Mouse (Mus musculus) MEL (cell line): ENCODE data around the gene Mthfd1l. TPM values are rescaled to one million over a fixed set of nuclear protein-coding genes. Genes with fewer than 3 reads are reported as not detected.

Source experiments
- DNase-seq: peaks from one replicate; pipeline ENCODE4 v3.0.0; 2011; ENCODE audit warnings: low read depth, low spot score
- H3K27ac ChIP-seq: 2 replicates; pipeline ENCODE4 v1.5.1; 2012; ENCODE audit warnings: low read depth, mild to moderate bottlenecking, control low read depth, low read length, moderate library complexity; ENCODE audit not compliant: control insufficient read depth
- H3K27me3 ChIP-seq, 2 experiments: fragments of 150-350 bp in 1 of 2; sonication (generic) in 1 of 2; 2 replicates each; pipeline ENCODE4 v1.6.1; 2012; ENCODE audit warnings: low read length in 2 of 2, mild to moderate bottlenecking in 2 of 2, improper control_type of control experiment in 1 of 2, moderate library complexity in 1 of 2; ENCODE audit not compliant: insufficient read depth in 2 of 2, control insufficient read depth in 1 of 2
- H3K36me3 ChIP-seq, 2 experiments: 2 replicates each; pipeline ENCODE4 v1.6.1; 2012 to 2014; ENCODE audit warnings: low read length in 2 of 2, improper control_type of control experiment in 1 of 2, inconsistent platforms in 1 of 2, mild to moderate bottlenecking in 1 of 2; ENCODE audit not compliant: insufficient read depth in 2 of 2, control insufficient read depth in 1 of 2
- H3K4me1 ChIP-seq, 2 experiments: fragments of 150-350 bp in 1 of 2; sonication (generic) in 1 of 2; 2 replicates each; pipeline ENCODE4 v1.6.1; 2012; ENCODE audit warnings: low read length in 2 of 2, improper control_type of control experiment in 1 of 2, mild to moderate bottlenecking in 1 of 2; ENCODE audit not compliant: insufficient read depth in 2 of 2, control insufficient read depth in 1 of 2
- H3K4me3 ChIP-seq, 2 experiments: fragments of 150-350 bp in 1 of 2; sonication (generic) in 1 of 2; 2 replicates each; pipeline ENCODE4 v1.5.1; 2012; ENCODE audit warnings: low read depth in 2 of 2, low read length in 2 of 2, mild to moderate bottlenecking in 2 of 2, moderate library complexity in 2 of 2, control low read depth in 1 of 2, improper control_type of control experiment in 1 of 2; ENCODE audit not compliant: control insufficient read depth in 1 of 2, insufficient read depth in 1 of 2
- H3K79me2 ChIP-seq: 2 replicates; pipeline ENCODE4 v1.6.1; 2012; ENCODE audit warnings: mild to moderate bottlenecking, low read length, moderate library complexity; ENCODE audit not compliant: control insufficient read depth, poor library complexity, insufficient read depth
- H3K9ac ChIP-seq: 2 replicates; pipeline ENCODE4 v1.6.1; 2012; ENCODE audit warnings: low read depth, mild to moderate bottlenecking, control low read depth, low read length, moderate library complexity; ENCODE audit not compliant: control insufficient read depth, poor library complexity, severe bottlenecking
- H3K9me3 ChIP-seq: fragments of 150-350 bp; sonication (generic); replicated peaks from 2 replicates; pipeline ENCODE4 v1.6.1; 2012; ENCODE audit warnings: mild to moderate bottlenecking, low read length, improper control_type of control experiment, moderate library complexity; ENCODE audit not compliant: insufficient read depth
- BHLHE40 ChIP-seq: IDR thresholded peaks from 2 replicates; pipeline ENCODE4 v1.6.1; 2012; ENCODE audit warnings: low read depth, mild to moderate bottlenecking, inconsistent platforms, low read length, improper control_type of control experiment, borderline replicate concordance
- CHD2 ChIP-seq: IDR thresholded peaks from 2 replicates; pipeline ENCODE4 v1.6.1; 2011; ENCODE audit warnings: low read length, improper control_type of control experiment
- E2F4 ChIP-seq: IDR thresholded peaks from 2 replicates; pipeline ENCODE4 v1.6.1; 2011; ENCODE audit warnings: low read depth, low read length, improper control_type of control experiment, borderline replicate concordance
- ELF1 ChIP-seq: IDR thresholded peaks from 2 replicates; pipeline ENCODE4 v1.6.1; 2014; ENCODE audit warnings: low read depth, mild to moderate bottlenecking, inconsistent platforms, low read length, improper control_type of control experiment, moderate library complexity
- EP300 ChIP-seq, 2 experiments: IDR thresholded peaks; 2 replicates each; pipeline ENCODE4 v1.6.1; 2011; ENCODE audit warnings: improper control_type of control experiment in 2 of 2, low read length in 2 of 2, low read depth in 1 of 2, mild to moderate bottlenecking in 1 of 2
- ETS1 ChIP-seq: IDR thresholded peaks from 2 replicates; pipeline ENCODE4 v1.6.1; 2012; ENCODE audit warnings: low read depth, mild to moderate bottlenecking, inconsistent platforms, low read length, improper control_type of control experiment, moderate library complexity
- GABPA ChIP-seq: IDR thresholded peaks from 2 replicates; pipeline ENCODE4 v1.6.1; 2012; ENCODE audit warnings: low read depth, mild to moderate bottlenecking, inconsistent platforms, low read length, improper control_type of control experiment, moderate library complexity
- GATA1 ChIP-seq: IDR thresholded peaks from 2 replicates; pipeline ENCODE4 v1.6.1; 2011; ENCODE audit warnings: low read depth, low read length, improper control_type of control experiment
- HCFC1 ChIP-seq: IDR thresholded peaks from 2 replicates; pipeline ENCODE4 v1.6.1; 2012; ENCODE audit warnings: low read depth, mild to moderate bottlenecking, inconsistent platforms, low read length, improper control_type of control experiment, moderate library complexity
- JUND ChIP-seq: IDR thresholded peaks from 2 replicates; pipeline ENCODE4 v1.6.1; 2011; ENCODE audit warnings: low read depth, mild to moderate bottlenecking, improper control_type of control experiment, low read length
- MAFK ChIP-seq: IDR thresholded peaks from 2 replicates; pipeline ENCODE4 v1.6.1; 2011; ENCODE audit warnings: low read depth, mild to moderate bottlenecking, low read length, improper control_type of control experiment, borderline replicate concordance
- MEF2A ChIP-seq: IDR thresholded peaks from 2 replicates; pipeline ENCODE4 v1.6.1; 2014; ENCODE audit warnings: low read depth, mild to moderate bottlenecking, inconsistent platforms, low read length, improper control_type of control experiment; ENCODE audit not compliant: poor library complexity, insufficient replicate concordance, severe bottlenecking; ENCODE audit errors: extremely low read depth
- MXI1 ChIP-seq: IDR thresholded peaks from 2 replicates; pipeline ENCODE4 v1.6.1; 2011; ENCODE audit warnings: mild to moderate bottlenecking, low read depth, low read length, improper control_type of control experiment
- MYB ChIP-seq: IDR thresholded peaks from 2 replicates; pipeline ENCODE4 v1.6.1; 2011; ENCODE audit warnings: mild to moderate bottlenecking, low read depth, low read length, improper control_type of control experiment
- MYC ChIP-seq: IDR thresholded peaks from 2 replicates; pipeline ENCODE4 v1.6.1; 2011; ENCODE audit warnings: low read depth, mild to moderate bottlenecking, low read length, improper control_type of control experiment, moderate library complexity
- NRF1 ChIP-seq: IDR thresholded peaks from 2 replicates; pipeline ENCODE4 v1.6.1; 2014; ENCODE audit warnings: low read depth, mild to moderate bottlenecking, inconsistent platforms, low read length, improper control_type of control experiment, moderate library complexity; ENCODE audit not compliant: poor library complexity, insufficient read depth, severe bottlenecking
- POLR2A ChIP-seq, 2 experiments: IDR thresholded peaks; 2 replicates each; pipeline ENCODE4 v1.6.1; 2011 to 2012; ENCODE audit warnings: low read length in 2 of 2, mild to moderate bottlenecking in 2 of 2, control low read depth in 1 of 2, improper control_type of control experiment in 1 of 2, low read depth in 1 of 2, moderate library complexity in 1 of 2; ENCODE audit not compliant: control insufficient read depth in 1 of 2, insufficient read depth in 1 of 2, poor library complexity in 1 of 2
- POLR2AphosphoS2 ChIP-seq: IDR thresholded peaks from 2 replicates; pipeline ENCODE4 v1.6.1; 2011; ENCODE audit warnings: low read length, improper control_type of control experiment
- POLR2AphosphoS5 ChIP-seq: IDR thresholded peaks from 2 replicates; pipeline ENCODE4 v1.6.1; 2012; ENCODE audit warnings: low read depth, borderline replicate concordance, mild to moderate bottlenecking, inconsistent platforms, low read length, moderate library complexity, mixed read lengths
- RAD21 ChIP-seq: IDR thresholded peaks from 2 replicates; pipeline ENCODE4 v1.6.1; 2011; ENCODE audit warnings: mild to moderate bottlenecking, low read depth, low read length, improper control_type of control experiment
- RCOR1 ChIP-seq: IDR thresholded peaks from 2 replicates; pipeline ENCODE4 v1.6.1; 2012; ENCODE audit warnings: low read depth, mild to moderate bottlenecking, inconsistent platforms, low read length, improper control_type of control experiment
- TAL1 ChIP-seq: IDR thresholded peaks from 2 replicates; pipeline ENCODE4 v1.6.1; 2012; ENCODE audit warnings: mild to moderate bottlenecking, inconsistent platforms, low read length, moderate library complexity, mixed read lengths
- TBP ChIP-seq: IDR thresholded peaks from 2 replicates; pipeline ENCODE4 v1.8.0; 2011; ENCODE audit warnings: low read depth, low read length, improper control_type of control experiment
- TCF12 ChIP-seq: IDR thresholded peaks from 2 replicates; pipeline ENCODE4 v1.6.1; 2014; ENCODE audit warnings: low read depth, mild to moderate bottlenecking, inconsistent platforms, low read length, improper control_type of control experiment, moderate library complexity
- UBTF ChIP-seq: IDR thresholded peaks from 2 replicates; pipeline ENCODE4 v1.6.1; 2012; ENCODE audit warnings: low read depth, mild to moderate bottlenecking, inconsistent platforms, low read length, improper control_type of control experiment, moderate library complexity, borderline replicate concordance; ENCODE audit not compliant: insufficient read depth
- USF2 ChIP-seq, 2 experiments: IDR thresholded peaks; 2 replicates each; pipeline ENCODE4 v1.6.1; 2011 to 2012; ENCODE audit warnings: improper control_type of control experiment in 2 of 2, low read length in 2 of 2, borderline replicate concordance in 1 of 2, inconsistent platforms in 1 of 2, low read depth in 1 of 2, mild to moderate bottlenecking in 1 of 2; ENCODE audit not compliant: insufficient read depth in 1 of 2
- ZC3H11A ChIP-seq: IDR thresholded peaks from 2 replicates; pipeline ENCODE4 v1.6.1; 2012; ENCODE audit warnings: low read depth, mild to moderate bottlenecking, inconsistent platforms, low read length, improper control_type of control experiment
- ZMIZ1 ChIP-seq: IDR thresholded peaks from 2 replicates; pipeline ENCODE4 v1.6.1; 2012; ENCODE audit warnings: low read depth, mild to moderate bottlenecking, inconsistent platforms, low read length, improper control_type of control experiment, moderate library complexity
- ZNF384 ChIP-seq: IDR thresholded peaks from 2 replicates; pipeline ENCODE4 v1.6.1; 2012; ENCODE audit warnings: low read depth, mild to moderate bottlenecking, inconsistent platforms, low read length, improper control_type of control experiment
- polyA plus RNA-seq, 2 experiments: library from polyadenylated mRNA; stranded (reverse) in 1 of 2; unstranded in 1 of 2; fragments of >175 nt in 1 of 2; fragments of >200 nt in 1 of 2; gene quantifications; 2 replicates each; pipeline versions ENCODE4 v1.2.1 to v1.2.4; 2012; ENCODE audit warnings: low replicate concordance in 2 of 2, low read depth in 1 of 2; ENCODE audit not compliant: insufficient read length in 2 of 2, insufficient read depth in 1 of 2, missing spikeins in 1 of 2
- total RNA-seq: library from RNA; depleted of rRNA; stranded (reverse); fragments of 300-350 nt; gene quantifications from 2 replicates; pipeline ENCODE4 v1.2.3, GENCODE M21; 2012

Mthfd1l gene
- total and polyA plus RNA-seq, 3 experiments, result 43.1 to 1,097 (median 83.0) TPM

DNA sequence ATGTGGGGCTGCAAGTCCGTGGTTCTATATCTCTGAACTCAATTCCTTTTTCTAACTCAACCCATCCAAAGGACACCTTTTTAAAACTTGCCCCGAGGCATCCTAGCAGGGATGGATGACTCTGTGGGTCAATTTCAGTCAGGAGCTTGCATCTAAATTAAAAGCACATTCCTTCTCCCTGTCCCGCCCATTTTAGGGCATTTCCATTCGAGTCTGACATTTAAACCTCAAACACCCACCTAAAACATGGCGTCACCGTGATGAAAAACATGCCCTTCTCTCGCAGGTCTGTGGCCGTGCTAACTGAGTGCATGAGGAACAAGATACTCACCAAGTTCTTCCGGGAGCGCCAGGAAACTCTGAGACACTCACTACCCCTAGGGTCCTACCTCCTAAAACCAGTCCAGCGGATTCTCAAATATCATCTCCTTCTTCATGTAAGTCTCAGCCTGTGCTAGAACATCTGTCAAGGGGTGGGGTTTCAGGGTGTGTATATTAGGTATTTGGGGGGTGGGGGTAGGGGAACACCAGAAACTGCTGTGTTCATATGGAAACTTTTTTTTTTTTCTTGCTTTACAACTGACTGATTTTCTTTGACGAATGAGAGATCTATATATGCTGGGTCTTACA is 39.5 kb upstream of the Mthfd1l start:
- DNase-seq, result no peak
- Histone ChIP-seq H3K36me3 (no peaks in the 10 kb centered on the region), H3K4me1 (no peaks in the 10 kb centered on the region)

DNA sequence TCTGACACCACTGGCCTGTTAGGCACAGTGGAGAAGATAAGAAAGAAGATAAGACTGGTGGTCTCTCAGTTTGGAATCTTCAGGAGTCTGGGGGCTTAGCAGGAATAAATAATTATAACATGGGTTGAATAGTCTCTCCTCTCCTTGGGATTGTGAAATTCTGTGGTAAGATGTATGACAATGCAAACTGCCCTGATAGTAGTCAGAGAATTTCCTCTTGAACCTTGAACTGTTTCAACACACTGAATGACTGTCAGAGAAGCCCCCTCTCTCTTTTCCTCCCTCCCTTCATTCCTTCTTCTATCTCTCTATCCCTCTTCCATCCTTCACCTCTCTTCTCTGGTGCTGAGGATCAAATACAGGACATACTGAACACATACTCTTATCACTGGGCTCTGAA is 36.1 kb upstream of the Mthfd1l start:
- no peak for TF ChIP-seq POLR2AphosphoS2
- no peak for TF ChIP-seq GATA1
- TF ChIP-seq ZMIZ1, result no peak
- TF ChIP-seq HCFC1, result no peak
- TF ChIP-seq MEF2A, result no peak
- no peak for TF ChIP-seq MAFK
- no peak for TF ChIP-seq ZNF384
- no peak for TF ChIP-seq CHD2
- TF ChIP-seq USF2 (IDR thresholded peaks at IDR 0.05; ENCODE audit: borderline replicate concordance in 1 of 2, insufficient read depth in 1 of 2, low read depth in 1 of 2, low read length in 2 of 2), result no peak
- no peak for TF ChIP-seq TAL1
- TF ChIP-seq MXI1, result no peak
- no peak for TF ChIP-seq E2F4
- no peak for TF ChIP-seq BHLHE40
- no peak for TF ChIP-seq GABPA
- TF ChIP-seq ELF1, result no peak
- TF ChIP-seq JUND, result no peak
- no peak for TF ChIP-seq EP300 (IDR thresholded peaks at IDR 0.05; ENCODE audit: low read depth in 1 of 2, low read length in 2 of 2)
- TF ChIP-seq ETS1, result no peak
- TF ChIP-seq MYC, result no peak
- TF ChIP-seq ZC3H11A, result no peak
- H3K27ac ChIP-seq, result no peak overlapping the region
- H3K9ac ChIP-seq, result no peak overlapping the region
- H3K4me1 ChIP-seq, result no peaks in the 10 kb centered on the region
- peaks cover 0 to 3% of the 10 kb centered on the region in 2 experiments; a peak in 1 of 4 replicates for H3K27me3 ChIP-seq
- H3K9me3 ChIP-seq, result no peaks in the 10 kb centered on the region
- no peak overlapping the region for H3K4me3 ChIP-seq
- no peak for DNase-seq
- H3K36me3 ChIP-seq, result no peaks in the 10 kb centered on the region
- H3K79me2 ChIP-seq, result no peaks in the 10 kb centered on the region

More for the DNA sequence above, 39.5 kb upstream of the Mthfd1l start:
- H3K27me3 ChIP-seq, result no peaks in the 10 kb centered on the region
- no peak overlapping the region for H3K4me3 ChIP-seq
- no peak overlapping the region for H3K27ac ChIP-seq
- H3K9ac ChIP-seq, result no peak overlapping the region
- TF ChIP-seq UBTF, result no peak
- no peak for TF ChIP-seq POLR2AphosphoS2
- no peak for TF ChIP-seq EP300 (IDR thresholded peaks at IDR 0.05; ENCODE audit: low read depth in 1 of 2, low read length in 2 of 2)
- no peak for TF ChIP-seq RAD21
- no peak for TF ChIP-seq NRF1
- no peak for TF ChIP-seq MYB
- no peak for TF ChIP-seq ELF1
- TF ChIP-seq MYC, result no peak
- no peak for TF ChIP-seq GABPA
- TF ChIP-seq E2F4, result no peak
- no peak for TF ChIP-seq POLR2AphosphoS5
- no peak for TF ChIP-seq TBP
- TF ChIP-seq ZC3H11A, result no peak
- TF ChIP-seq POLR2A (IDR thresholded peaks at IDR 0.05; ENCODE audit: control insufficient read depth in 1 of 2, insufficient read depth in 1 of 2, low read depth in 1 of 2, low read length in 2 of 2, poor library complexity in 1 of 2), result no peak
- no peak for TF ChIP-seq TCF12
- no peak for TF ChIP-seq RCOR1
- H3K9me3 ChIP-seq, result no peaks in the 10 kb centered on the region
- no peaks in the 10 kb centered on the region for H3K79me2 ChIP-seq
